Mouse (Mus musculus): ENCODE results near the gene Stag3.

DNA sequence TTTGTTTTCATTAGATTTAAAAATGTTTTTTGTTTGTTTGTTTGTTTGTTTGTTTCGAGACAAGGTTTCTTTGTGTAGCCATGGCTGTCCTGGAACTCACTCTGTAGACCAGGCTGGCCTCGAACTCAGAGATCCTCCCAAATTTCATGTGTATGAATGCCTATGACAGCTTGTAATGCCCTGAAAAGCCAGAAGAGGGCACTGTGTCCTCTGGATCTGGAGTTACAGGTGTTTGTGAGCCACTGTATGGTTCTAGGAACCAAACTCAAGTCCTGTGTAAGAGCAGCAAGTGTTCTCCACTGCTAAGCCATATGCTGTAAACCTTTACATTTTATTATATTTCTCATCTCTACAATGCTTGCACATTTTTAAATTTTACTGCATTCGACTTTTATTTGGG is 7.8 kb downstream of the Stag3 start:
- TF ChIP-seq CTCF (IDR thresholded peaks at IDR 0.05; ENCODE audit: extremely low read depth, insufficient read depth, insufficient read length, insufficient replicate concordance) (no peak), POLR2A (IDR thresholded peaks at IDR 0.05; ENCODE audit: low read depth, low read length) (no peak)
